In the genomic region with DNA sequence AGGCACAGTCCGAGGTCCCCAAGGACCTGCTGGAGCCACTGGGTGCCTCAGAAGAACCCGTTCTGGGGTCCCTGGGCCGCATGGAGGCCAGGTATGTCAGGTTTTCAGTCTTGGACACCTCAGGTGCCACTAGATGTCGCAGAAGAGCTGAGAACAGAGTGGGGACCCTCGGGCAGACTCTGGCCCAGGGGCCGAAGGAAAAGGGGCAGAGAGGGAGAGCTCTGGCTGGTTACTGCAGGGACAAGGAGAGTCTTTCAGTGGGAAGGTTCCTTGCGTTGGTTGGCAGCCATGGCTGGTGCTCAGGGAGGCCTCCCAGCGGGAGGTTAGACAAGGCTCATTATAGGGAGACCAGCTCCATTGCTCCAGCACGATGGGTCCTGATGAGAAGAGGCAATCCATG, we compare ENCODE assay signal across 17 mouse cellular contexts.
DNase-seq lines count a peak whose midpoint lies in the region; ATAC-seq lines count a peak whose summit lies in the region.
"Had no signal": no experiment of that assay in that cellular context is flagged by ENCODE, and none has a peak within 500 bp of the region (broad histone marks: within the 10 kb centered on the region; RNA-seq: fewer than 3 reads in every experiment).

No protein-coding gene starts in this region.

- no peaks in the 10 kb centered on the region for H3K36me3 ChIP-seq in hindbrain, embryonic 10.5 days
- no peaks in the 10 kb centered on the region for H3K36me3 ChIP-seq in hindbrain, embryonic 14.5 days (replicated peaks; ENCODE audit: control insufficient read depth, insufficient read depth)
- no peaks in the 10 kb centered on the region for H3K36me3 ChIP-seq in midbrain, embryonic 10.5 days
- H3K36me3 ChIP-seq in midbrain, embryonic 13.5 days, result no peaks in the 10 kb centered on the region
- H3K36me3 ChIP-seq in forebrain, embryonic 15.5 days, result no peaks in the 10 kb centered on the region
- H3K36me3 ChIP-seq: embryonic facial prominence, embryonic 12.5 days; heart, embryonic 15.5 days; intestine, embryonic 15.5 days; neural tube, embryonic 12.5 days had no signal

- H3K9ac ChIP-seq in hindbrain, embryonic 14.5 days, result no peak overlapping the region
- no peak overlapping the region for H3K9ac ChIP-seq in midbrain, embryonic 13.5 days (replicated peaks)
- no peak overlapping the region for H3K9ac ChIP-seq in forebrain, embryonic 15.5 days (replicated peaks)
- H3K9ac ChIP-seq: embryonic facial prominence, embryonic 12.5 days; heart, embryonic 15.5 days; intestine, embryonic 15.5 days; neural tube, embryonic 12.5 days had no signal

- H3K4me3 ChIP-seq in hindbrain, embryonic 10.5 days, result no peak overlapping the region
- no peak overlapping the region for H3K4me3 ChIP-seq in hindbrain, embryonic 14.5 days (replicated peaks; ENCODE audit: low read length)
- no peak overlapping the region for H3K4me3 ChIP-seq in midbrain, embryonic 10.5 days
- no peak overlapping the region for H3K4me3 ChIP-seq in midbrain, embryonic 13.5 days (replicated peaks)
- H3K4me3 ChIP-seq in forebrain, embryonic 15.5 days, result no peak overlapping the region
- H3K4me3 ChIP-seq: embryonic facial prominence, embryonic 12.5 days; heart, embryonic 15.5 days; intestine, embryonic 15.5 days; neural tube, embryonic 12.5 days had no signal

- H3K27ac ChIP-seq in hindbrain, embryonic 10.5 days, result no peak overlapping the region
- no peak overlapping the region for H3K27ac ChIP-seq in hindbrain, embryonic 14.5 days
- H3K27ac ChIP-seq in midbrain, embryonic 10.5 days (replicated peaks), result no peak overlapping the region
- no peak overlapping the region for H3K27ac ChIP-seq in midbrain, embryonic 13.5 days
- H3K27ac ChIP-seq in forebrain, embryonic 15.5 days (replicated peaks), result no peak overlapping the region
- H3K27ac ChIP-seq: embryonic facial prominence, embryonic 12.5 days; heart, embryonic 15.5 days; intestine, embryonic 15.5 days; neural tube, embryonic 12.5 days had no signal

- DNase-seq in hindbrain, embryonic 10.5 days (ENCODE audit: low spot score), result peak; percentile 16
- no peak for DNase-seq in hindbrain, embryonic 14.5 days (ENCODE audit: low spot score)
- peak; percentile 18 for DNase-seq in midbrain, embryonic 10.5 days (ENCODE audit: low spot score)
- peak; percentile 84 for DNase-seq in ZHBTc4 (ENCODE audit: low read depth, low spot score)
- DNase-seq in kidney, postnatal 14 days, result peak; percentile 7
- no peak for DNase-seq in frontal cortex, postnatal 36 days (ENCODE audit: low spot score in 2 of 2)
- DNase-seq: adrenal gland, postnatal 36 days; cerebellum, adult 11 months; gastrocnemius, postnatal 25 days; layer of hippocampus, postnatal 36 days; thymus, postnatal 25 days had no signal

- WGBS in hindbrain, embryonic 10.5 days, result 38% methylated on average over 9 of the region's 9 CpGs
- 46% methylated on average over 9 of the region's 9 CpGs for WGBS in hindbrain, embryonic 14.5 days
- 40% methylated on average over 9 of the region's 9 CpGs for WGBS in midbrain, embryonic 10.5 days
- 45% methylated on average over 9 of the region's 9 CpGs for WGBS in midbrain, embryonic 13.5 days
- WGBS in forebrain, embryonic 15.5 days, result 50% methylated on average over 9 of the region's 9 CpGs

- H3K4me1 ChIP-seq in hindbrain, embryonic 10.5 days (replicated peaks), result no peaks in the 10 kb centered on the region
- H3K4me1 ChIP-seq in hindbrain, embryonic 14.5 days (replicated peaks; ENCODE audit: control insufficient read depth, insufficient read depth, low read length), result no peaks in the 10 kb centered on the region
- no peaks in the 10 kb centered on the region for H3K4me1 ChIP-seq in midbrain, embryonic 10.5 days
- no peaks in the 10 kb centered on the region for H3K4me1 ChIP-seq in midbrain, embryonic 13.5 days (replicated peaks)
- H3K4me1 ChIP-seq in forebrain, embryonic 15.5 days, result no peaks in the 10 kb centered on the region
- H3K4me1 ChIP-seq: embryonic facial prominence, embryonic 12.5 days; heart, embryonic 15.5 days; intestine, embryonic 15.5 days; neural tube, embryonic 12.5 days had no signal

- no peaks in the 10 kb centered on the region for H3K27me3 ChIP-seq in hindbrain, embryonic 10.5 days (ENCODE audit: insufficient read depth, poor library complexity, severe bottlenecking)
- H3K27me3 ChIP-seq in hindbrain, embryonic 14.5 days (ENCODE audit: control insufficient read depth, insufficient read depth, low read length), result no peaks in the 10 kb centered on the region
- no peaks in the 10 kb centered on the region for H3K27me3 ChIP-seq in midbrain, embryonic 10.5 days (ENCODE audit: low read depth, poor library complexity, severe bottlenecking)
- no peaks in the 10 kb centered on the region for H3K27me3 ChIP-seq in midbrain, embryonic 13.5 days
- no peaks in the 10 kb centered on the region for H3K27me3 ChIP-seq in forebrain, embryonic 15.5 days
- H3K27me3 ChIP-seq: embryonic facial prominence, embryonic 12.5 days; heart, embryonic 15.5 days; intestine, embryonic 15.5 days; neural tube, embryonic 12.5 days had no signal

- H3K9me3 ChIP-seq in hindbrain, embryonic 10.5 days, result no peaks in the 10 kb centered on the region
- no peaks in the 10 kb centered on the region for H3K9me3 ChIP-seq in hindbrain, embryonic 14.5 days (ENCODE audit: control insufficient read depth, low read length)
- no peaks in the 10 kb centered on the region for H3K9me3 ChIP-seq in midbrain, embryonic 10.5 days (replicated peaks)
- H3K9me3 ChIP-seq in midbrain, embryonic 13.5 days, result no peaks in the 10 kb centered on the region
- H3K9me3 ChIP-seq in forebrain, embryonic 15.5 days, result no peaks in the 10 kb centered on the region
- H3K9me3 ChIP-seq: embryonic facial prominence, embryonic 12.5 days; heart, embryonic 15.5 days; intestine, embryonic 15.5 days; neural tube, embryonic 12.5 days had no signal

- ATAC-seq in hindbrain, embryonic 14.5 days (ENCODE audit: low FRiP score), result no peak
- no peak for ATAC-seq in midbrain, embryonic 13.5 days
- no peak for ATAC-seq in forebrain, embryonic 15.5 days (replicated peaks)
- ATAC-seq: intestine, embryonic 15.5 days had no signal

- no peak overlapping the region for H3K4me2 ChIP-seq in hindbrain, embryonic 14.5 days (replicated peaks)
- no peak overlapping the region for H3K4me2 ChIP-seq in midbrain, embryonic 13.5 days (replicated peaks)
- H3K4me2 ChIP-seq in forebrain, embryonic 15.5 days (replicated peaks), result no peak overlapping the region
- H3K4me2 ChIP-seq: embryonic facial prominence, embryonic 12.5 days; heart, embryonic 15.5 days; intestine, embryonic 15.5 days; neural tube, embryonic 12.5 days had no signal

Comparison
In these comparisons a context has a peak if more than half of its experiments do, and no peak if none do; other contexts are left out.
1. DNase-seq: peak in hindbrain, embryonic 10.5 days (single experiment), midbrain, embryonic 10.5 days (single experiment), ZHBTc4 (single experiment) and kidney, postnatal 14 days (single experiment); none in hindbrain, embryonic 14.5 days (single experiment) and frontal cortex, postnatal 36 days (0 of 2).